Mouse (Mus musculus) natural killer cell, adult 2 months (primary cell): ENCODE data around the gene Mboat7.
"Not testable (repeated sequence)": the region's sequence is repeated elsewhere in the genome, so short reads cannot be mapped to it uniquely, and the experiment has no call there.

Experiments
- DNase-seq, 2 experiments: peaks; one replicate each; pipeline ENCODE4 v3.0.0; 2022; ENCODE audit warnings: low spot score in 2 of 2

The Mboat7 gene

DNA sequence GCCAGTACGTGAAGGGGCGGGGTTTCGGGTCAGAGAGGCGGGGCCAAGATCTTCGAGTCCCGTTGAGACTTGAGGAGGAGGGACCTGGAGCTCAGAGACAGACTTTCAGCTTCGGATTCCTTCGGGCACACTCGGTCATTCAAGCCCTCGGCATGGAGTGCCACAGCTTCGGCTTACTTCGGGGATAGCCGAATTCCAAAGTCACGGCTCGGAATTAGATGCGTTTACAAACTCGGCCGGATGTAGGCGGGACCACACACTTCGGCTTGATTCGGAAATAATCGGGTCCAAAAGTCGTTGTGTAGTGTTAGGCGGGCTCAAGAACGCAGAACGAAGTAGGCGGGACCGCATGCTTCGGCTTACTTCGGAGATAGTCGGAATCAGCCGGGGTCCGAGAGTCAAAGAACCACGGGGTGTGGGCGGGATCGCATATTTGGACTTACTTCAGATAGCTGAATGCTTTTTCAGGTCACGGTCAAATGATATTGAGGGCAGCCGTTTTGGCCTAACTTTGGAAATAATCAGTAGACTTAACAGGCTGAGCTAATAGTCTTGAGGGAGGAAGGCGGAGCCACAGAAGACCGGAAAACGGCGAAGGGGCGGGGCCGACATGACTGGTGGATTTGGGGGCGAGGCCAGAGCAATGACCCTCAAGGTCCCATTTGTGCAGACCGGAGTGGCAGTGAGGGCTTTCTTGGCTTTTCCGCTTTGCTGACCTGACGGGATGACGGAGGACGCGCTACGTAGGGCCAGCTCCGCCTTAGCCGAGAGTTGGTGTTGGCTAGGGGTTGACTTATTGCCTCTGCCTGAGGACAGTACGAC, at the start of gene Mboat7:
Mboat7 (minus strand) TSS at position 537 of the 822 bp plus-strand sequence.
- DNase-seq = peak; percentile 97 to 98

DNA sequence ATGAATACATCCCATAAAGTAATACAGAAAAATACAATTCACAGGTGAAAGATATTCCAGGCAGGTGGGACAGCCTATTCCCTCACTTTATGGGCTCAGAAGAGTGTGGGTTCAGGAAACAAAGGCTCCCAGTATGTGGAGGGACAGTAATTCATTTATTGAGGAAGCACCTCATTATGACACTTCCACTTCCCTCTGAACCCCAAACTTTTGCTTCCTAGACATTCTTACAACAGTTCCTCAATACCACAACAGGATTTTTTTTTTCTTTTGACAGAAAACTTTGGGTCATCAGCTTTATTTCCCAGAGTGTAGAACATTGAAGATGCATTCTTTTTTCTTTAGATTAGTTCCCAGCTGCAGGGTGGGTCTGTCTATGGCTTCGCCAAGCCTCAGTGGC, 39.4 kb upstream of the Mboat7 start:
- not testable (repeated sequence) for DNase-seq

GRCm38 (mm10) chr7:3725459-3725858, 32.1 kb upstream of the Mboat7 start:
- not testable (repeated sequence) for DNase-seq

GRCm38 (mm10) chr7:3720268-3720667, 26.9 kb upstream of the Mboat7 start, which contains the start of gene Pirb:
Gene Pirb (minus strand): TSS chr7:3720391.
- DNase-seq = peak in 1 of 2 experiments; percentile 38

DNA sequence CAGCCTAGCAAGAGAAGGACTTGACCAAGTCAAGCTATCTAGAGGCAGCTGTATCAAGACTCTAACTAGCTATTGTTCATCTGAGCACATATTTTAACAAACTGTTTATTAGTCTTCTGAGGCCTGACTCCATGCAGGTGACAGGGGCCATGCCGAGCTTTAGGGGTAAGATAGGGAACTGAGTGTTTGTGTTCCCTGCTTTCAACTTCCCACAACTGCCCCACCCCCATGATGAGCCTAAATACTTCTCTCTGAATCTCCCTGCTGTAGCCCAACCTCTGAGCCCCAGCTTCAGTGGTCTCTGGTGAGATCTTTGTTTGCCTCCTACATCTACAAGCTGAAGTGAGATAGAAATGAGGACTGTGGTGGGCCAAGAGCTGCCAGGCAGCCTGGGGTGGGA, 21.9 kb upstream of the Mboat7 start:
- no peak for DNase-seq

DNA sequence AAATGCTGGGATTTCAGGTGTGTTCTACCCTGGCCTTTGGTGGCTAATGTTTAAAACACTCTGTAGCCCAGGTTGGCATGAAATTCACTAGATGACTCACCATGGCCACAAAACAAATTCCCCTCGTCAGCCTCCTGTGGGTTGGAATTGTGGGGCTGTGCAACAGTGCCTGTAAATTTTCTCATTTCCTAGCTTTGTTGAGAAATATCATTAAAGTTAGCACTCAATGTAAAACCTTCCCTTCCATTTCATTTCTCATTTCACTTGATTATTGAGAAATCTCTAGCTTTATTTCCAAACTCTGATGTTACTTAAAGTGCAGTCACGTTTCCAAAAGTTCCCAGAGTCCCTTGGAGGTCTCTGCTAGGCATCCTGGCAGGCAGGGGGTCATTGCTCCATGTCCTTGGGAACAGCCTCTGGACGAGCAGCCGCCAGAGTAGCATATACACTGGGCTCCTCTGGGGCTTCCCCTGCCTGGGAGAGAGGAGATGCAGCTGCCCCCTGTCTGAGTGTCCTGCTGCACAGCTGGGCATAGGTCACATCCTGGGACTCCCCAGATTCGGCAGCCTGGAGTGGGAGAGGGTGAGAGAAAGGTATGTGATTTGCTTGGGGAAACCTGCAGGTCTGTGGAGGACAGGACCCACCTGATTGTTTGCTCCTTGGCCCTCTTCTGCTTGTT, 19.1 kb upstream of the Mboat7 start:
- no peak for DNase-seq

- DNase-seq = no peak
Observed at GRCm38 (mm10) chr7:3709000-3709399, 15.7 kb upstream of the Mboat7 start.

- not testable (repeated sequence) for DNase-seq
Observed at GRCm38 (mm10) chr7:3708447-3708980, 15.2 kb upstream of the Mboat7 start.

GRCm38 (mm10) chr7:3707568-3708413, 14.5 kb upstream of the Mboat7 start:
- no peak for DNase-seq

DNA sequence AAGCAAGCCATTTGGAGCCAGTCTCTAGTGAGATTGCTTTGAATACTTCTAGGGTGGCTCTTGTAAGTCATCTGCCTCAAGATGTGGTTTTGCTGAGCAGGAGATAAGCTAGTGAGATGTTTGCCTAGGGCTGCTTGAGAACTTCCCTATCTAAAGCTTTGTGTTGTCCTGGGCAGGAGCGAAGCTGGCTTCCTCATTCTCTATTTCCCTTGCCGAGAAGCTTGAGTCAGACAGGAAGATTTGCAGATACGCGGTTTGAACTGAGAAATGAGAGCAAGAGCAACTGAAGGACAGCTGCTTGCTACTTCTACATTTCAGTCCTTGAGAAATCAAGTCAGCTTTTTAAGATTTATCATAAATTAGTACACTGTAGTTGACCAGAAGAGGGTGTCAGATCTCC, 13.7 kb upstream of the Mboat7 start:
- peak in 1 of 2 experiments; percentile 45 for DNase-seq

DNA sequence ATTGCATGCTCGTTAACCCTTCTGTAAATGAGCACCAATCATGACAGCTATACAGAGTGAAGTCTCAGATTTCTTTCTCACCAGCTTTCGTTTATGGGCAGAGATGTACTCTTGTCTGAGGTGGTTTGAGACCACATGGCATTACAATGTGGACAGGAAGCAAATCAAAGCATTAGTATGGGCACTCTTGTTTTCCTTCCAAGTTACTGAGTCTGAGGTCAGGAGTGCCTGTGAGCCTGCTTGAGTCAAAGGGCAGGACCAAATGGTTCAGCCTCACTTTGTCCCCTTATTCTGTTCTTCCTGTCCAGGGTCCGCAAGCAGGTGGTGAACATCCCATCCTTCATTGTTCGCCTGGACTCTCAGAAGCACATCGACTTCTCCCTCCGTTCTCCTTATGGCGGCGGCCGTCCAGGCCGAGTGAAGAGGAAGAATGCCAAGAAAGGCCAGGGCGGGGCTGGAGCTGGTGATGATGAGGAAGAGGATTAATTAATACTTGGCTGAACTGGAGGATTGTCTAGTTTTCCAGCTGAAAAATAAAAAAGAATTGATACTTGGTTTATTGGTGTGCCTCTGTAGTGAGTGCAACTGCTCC, 13.1 kb upstream of the Mboat7 start:
- no peak for DNase-seq

DNA sequence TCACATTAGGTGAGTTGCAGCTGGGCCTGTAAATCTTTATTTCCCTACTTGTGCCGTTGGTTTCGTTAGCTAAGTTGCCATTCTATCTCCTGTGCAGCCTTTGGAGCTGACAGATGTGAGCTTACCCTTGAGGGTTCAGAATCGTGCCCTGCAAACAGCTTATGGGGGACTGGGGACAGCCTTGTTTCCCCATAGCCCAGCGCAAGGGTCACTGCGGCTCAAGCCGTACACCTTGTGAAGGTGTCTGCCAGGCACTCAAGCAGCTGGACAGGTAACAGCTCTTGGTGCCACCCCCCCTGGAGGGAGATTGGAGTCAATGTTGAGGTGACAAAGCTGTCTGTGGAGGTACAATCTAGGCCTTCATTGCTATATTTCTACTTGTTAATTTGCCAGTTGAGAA, 12.6 kb upstream of the Mboat7 start:
- no peak for DNase-seq

DNA sequence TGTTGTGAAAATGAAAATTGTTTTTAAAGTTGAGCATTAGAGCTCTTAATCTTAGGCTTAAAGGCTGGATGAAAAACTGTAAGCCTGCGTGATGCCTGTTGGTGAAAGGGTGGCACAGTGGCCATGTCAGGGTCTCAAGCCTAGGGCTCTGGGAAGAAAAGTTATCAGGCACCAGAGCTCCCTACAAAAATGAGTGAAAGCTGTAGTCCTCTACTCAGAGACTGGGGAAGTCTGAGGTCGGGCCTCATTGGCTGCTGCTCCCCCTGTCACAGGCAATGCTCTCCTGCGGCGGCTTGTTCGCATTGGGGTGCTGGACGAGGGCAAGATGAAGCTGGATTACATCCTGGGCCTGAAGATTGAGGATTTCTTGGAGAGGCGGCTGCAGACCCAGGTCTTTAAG, 12.1 kb upstream of the Mboat7 start:
- not testable (repeated sequence) for DNase-seq

- DNase-seq = no peak
Observed at GRCm38 (mm10) chr7:3704475-3704874, 11.2 kb upstream of the Mboat7 start.

DNA sequence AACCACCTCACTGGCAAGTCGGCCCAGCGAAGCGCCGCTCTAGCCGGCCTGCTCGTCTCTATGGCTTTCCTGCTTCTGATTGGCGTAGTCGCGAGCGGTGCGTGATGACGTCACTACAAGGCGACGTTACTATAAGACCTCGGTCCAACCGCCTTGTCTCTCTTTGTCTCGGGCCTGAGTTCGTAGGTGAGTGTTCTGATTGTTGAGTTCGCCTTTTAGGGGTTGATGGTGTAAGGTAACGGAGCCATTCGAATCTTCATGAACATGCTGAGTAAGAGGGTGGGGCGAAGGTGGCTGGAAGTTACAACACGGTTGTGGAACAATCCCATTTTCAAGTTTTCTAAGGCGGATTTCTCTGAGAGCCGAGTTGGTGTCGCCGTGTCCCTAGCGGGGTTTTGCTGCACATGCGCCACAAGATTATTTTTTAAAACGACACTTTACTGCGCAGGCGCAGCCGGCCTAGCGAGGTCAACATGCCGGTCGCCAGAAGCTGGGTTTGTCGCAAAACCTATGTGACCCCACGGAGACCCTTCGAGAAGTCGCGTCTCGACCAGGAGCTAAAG, 10.6 kb upstream of the Mboat7 start, which contains the start of gene Rps9:
Rps9 (plus strand) TSS at position 115 of the 563 bp plus-strand sequence.
- peak; percentile 96 for DNase-seq

DNA sequence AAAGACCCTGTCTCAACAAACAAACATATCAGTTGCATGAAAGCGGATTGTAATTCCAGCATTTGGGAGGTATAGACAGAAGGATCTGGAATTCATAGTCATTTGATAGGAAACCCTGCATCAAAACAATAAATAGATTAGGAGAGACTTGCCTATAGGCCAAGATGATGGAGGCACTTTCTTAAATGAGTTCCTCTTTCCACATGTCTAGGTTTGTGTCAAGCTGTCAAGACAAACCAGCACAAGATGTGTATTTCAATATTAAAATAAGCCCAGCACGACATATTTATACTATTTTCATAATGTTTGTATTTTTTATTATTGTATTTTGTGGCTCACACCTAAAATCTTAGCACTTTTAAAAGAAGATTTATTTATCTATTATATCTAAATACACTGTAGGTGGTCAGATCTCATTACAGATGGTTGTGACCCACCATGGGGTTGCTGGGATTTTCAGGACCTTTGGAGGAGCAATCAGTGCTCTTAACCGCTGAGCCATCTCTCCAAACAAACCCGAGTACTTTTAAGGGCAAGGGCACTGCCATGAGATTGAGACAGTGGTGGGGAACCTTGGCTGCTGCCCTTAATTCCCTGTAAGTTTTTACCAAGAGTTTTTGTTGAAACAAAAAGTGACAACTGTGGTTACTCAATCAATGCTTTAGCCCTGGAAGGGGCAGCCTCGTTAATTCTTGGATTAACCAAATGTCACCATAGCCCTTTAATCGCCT, 10.0 kb upstream of the Mboat7 start:
- no peak for DNase-seq

DNA sequence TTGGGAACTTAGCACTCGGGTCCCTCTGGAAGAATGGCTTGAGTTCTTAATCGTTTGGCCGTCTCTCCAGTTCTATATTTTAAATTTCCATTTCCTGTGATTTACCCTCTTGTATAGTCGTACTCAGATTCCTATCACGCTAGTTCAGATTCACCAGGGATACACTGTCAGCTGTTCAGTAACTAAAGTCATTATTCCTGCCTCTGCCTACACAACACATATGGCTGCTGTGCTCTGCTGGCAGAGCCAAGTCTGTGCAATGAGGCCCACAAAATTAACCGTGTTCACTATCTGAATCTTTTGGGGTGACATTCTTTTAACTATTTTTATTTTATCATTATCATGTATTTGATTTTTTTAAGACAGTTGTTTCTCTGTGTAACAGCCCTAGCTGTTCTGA, 5.1 kb upstream of the Mboat7 start:
- DNase-seq = no peak

DNA sequence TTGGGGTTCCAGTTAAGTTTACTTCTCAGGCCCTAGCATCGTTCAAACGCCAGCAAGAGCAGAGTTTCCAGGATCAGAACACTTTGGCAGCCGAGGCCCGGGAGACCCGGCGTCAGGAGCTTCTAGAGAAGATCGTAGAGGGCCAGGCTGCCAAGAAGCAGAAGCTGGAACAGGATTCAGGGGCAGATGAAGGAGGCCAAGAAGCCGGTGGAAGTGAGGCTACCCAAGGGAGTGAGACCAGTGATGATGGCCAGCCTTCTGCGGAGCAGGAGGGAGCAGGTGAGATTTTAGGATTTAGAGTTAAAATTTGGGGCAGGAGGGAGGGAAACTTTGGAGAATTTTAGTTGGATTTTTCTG, 1.6 kb upstream of the Mboat7 start:
- not testable (repeated sequence) for DNase-seq

- DNase-seq = peak; percentile 51 to 65
Observed at GRCm38 (mm10) chr7:3694076-3694948, 989 bp upstream of the Mboat7 start.

- DNase-seq = no peak
Observed at GRCm38 (mm10) chr7:3693809-3694075, 419 bp upstream of the Mboat7 start.
